Mouse (Mus musculus) embryonic facial prominence, embryonic 12.5 days (tissue): ENCODE measurements around the gene Arl2bp. TPM values are rescaled to one million over a fixed set of nuclear protein-coding genes. Genes with fewer than 3 reads are reported as not detected.

Source experiments
- ATAC-seq: fragments of 200-750 bp; cut with Nextera tagmentation; 2 replicates; pipeline ENCODE4 v1.8.0; 2017; ENCODE audit not compliant: insufficient number of reproducible peaks, insufficient read depth, low FRiP score, low TSS enrichment
- H3K27ac ChIP-seq: fragments of 300-500 bp; sonication (generic); 2 replicates; pipeline ENCODE4 v1.5.1; 2016; ENCODE audit warnings: mild to moderate bottlenecking
- H3K27me3 ChIP-seq: fragments of 300-500 bp; sonication (generic); 2 replicates; pipeline ENCODE4 v1.6.1; 2016; ENCODE audit warnings: mild to moderate bottlenecking, moderate library complexity
- H3K36me3 ChIP-seq: fragments of 300-500 bp; sonication (generic); 2 replicates; pipeline ENCODE4 v1.6.1; 2016; ENCODE audit warnings: mild to moderate bottlenecking
- H3K4me1 ChIP-seq: fragments of 300-500 bp; sonication (generic); 2 replicates; pipeline ENCODE4 v1.6.1; 2016
- H3K4me2 ChIP-seq: fragments of 300-500 bp; sonication (generic); replicated peaks from 2 replicates; pipeline ENCODE4 v1.6.1; 2016; ENCODE audit warnings: mild to moderate bottlenecking, moderate library complexity
- H3K4me3 ChIP-seq: fragments of 300-500 bp; sonication (generic); 2 replicates; pipeline ENCODE4 v1.5.1; 2016; ENCODE audit warnings: mild to moderate bottlenecking
- H3K9ac ChIP-seq: fragments of 300-500 bp; sonication (generic); 2 replicates; pipeline ENCODE4 v1.6.1; 2016; ENCODE audit warnings: mild to moderate bottlenecking, moderate library complexity
- H3K9me3 ChIP-seq: fragments of 300-500 bp; sonication (generic); 2 replicates; pipeline ENCODE4 v1.6.1; 2016; ENCODE audit warnings: mild to moderate bottlenecking, moderate library complexity
- whole genome bisulfite sequencing: fragments of 180-500 bp; shearing (Covaris S2); methylation state at CpG from one replicate; pipeline ENCODE4 v1.1.7; 2016; 5-methylcytosine and 5-hydroxymethylcytosine counted together
- polyA plus RNA-seq: library from polyadenylated mRNA; unstranded; fragments of >200 nt; fragmentation: Nextera tagmentation; extraction: Ambion mirVana; gene quantifications from 2 replicates; pipeline ENCODE4 v1.2.1, GENCODE M21; 2016

The Arl2bp gene
- polyA plus RNA-seq = 162 and 168 TPM in 2 replicates

GRCm38 (mm10) chr8:94666456-94667308 is at the start of gene Arl2bp:
TSS of gene Arl2bp (plus strand) at chr8:94666600.
- H3K27me3 ChIP-seq = no peaks in the 10 kb centered on the region
- peaks cover 17% of the 10 kb centered on the region for H3K4me1 ChIP-seq
- peak within 1 kb of the TSS; percentile 91 for H3K9ac ChIP-seq
- no peaks in the 10 kb centered on the region for H3K9me3 ChIP-seq
- H3K4me3 ChIP-seq = peak within 1 kb of the TSS; percentile 78
- ATAC-seq = peak; percentile 97
- peak within 1 kb of the TSS; percentile 61 for H3K4me2 ChIP-seq
- peak within 1 kb of the TSS; percentile 81 for H3K27ac ChIP-seq
- WGBS = under 1% methylated on average over 74 of the region's 74 CpGs
- H3K36me3 ChIP-seq = peaks cover 27% of the 10 kb centered on the region

GRCm38 (mm10) chr8:94624885-94625284 is 41.5 kb upstream of the Arl2bp start:
- H3K36me3 ChIP-seq = peaks cover 18% of the 10 kb centered on the region
- H3K9ac ChIP-seq = no peak overlapping the region
- ATAC-seq = no peak
- no peaks in the 10 kb centered on the region for H3K4me1 ChIP-seq
- WGBS = 79% methylated on average over 1 of the region's 1 CpGs
- H3K9me3 ChIP-seq = no peaks in the 10 kb centered on the region
- H3K27me3 ChIP-seq = no peaks in the 10 kb centered on the region
- H3K27ac ChIP-seq = no peak overlapping the region
- H3K4me3 ChIP-seq = no peak overlapping the region
- no peak overlapping the region for H3K4me2 ChIP-seq

GRCm38 (mm10) chr8:94633564-94634194 is 32.7 kb upstream of the Arl2bp start:
- peaks cover 72% of the 10 kb centered on the region for H3K36me3 ChIP-seq
- WGBS = 97% methylated on average over 2 of the region's 2 CpGs
- ATAC-seq = no peak

GRCm38 (mm10) chr8:94634211-94634610 is 32.2 kb upstream of the Arl2bp start:
- H3K36me3 ChIP-seq = peaks cover 76% of the 10 kb centered on the region
- no peak overlapping the region for H3K4me3 ChIP-seq
- ATAC-seq = no peak
- no peak overlapping the region for H3K27ac ChIP-seq
- no peaks in the 10 kb centered on the region for H3K27me3 ChIP-seq
- H3K9me3 ChIP-seq = no peaks in the 10 kb centered on the region
- no peaks in the 10 kb centered on the region for H3K4me1 ChIP-seq
- no peak overlapping the region for H3K4me2 ChIP-seq
- no peak overlapping the region for H3K9ac ChIP-seq

More at GRCm38 (mm10) chr8:94633564-94634194, 32.7 kb upstream of the Arl2bp start:
- no peak overlapping the region for H3K4me2 ChIP-seq
- H3K27ac ChIP-seq = no peak overlapping the region
- H3K27me3 ChIP-seq = no peaks in the 10 kb centered on the region
- H3K9me3 ChIP-seq = no peaks in the 10 kb centered on the region
- H3K4me3 ChIP-seq = no peak overlapping the region
- H3K9ac ChIP-seq = no peak overlapping the region
- no peaks in the 10 kb centered on the region for H3K4me1 ChIP-seq

- no peak for ATAC-seq
- Histone ChIP-seq H3K36me3 (peaks cover 70% of the 10 kb centered on the region), H3K27ac (no peak overlapping the region), H3K27me3 (no peaks in the 10 kb centered on the region), H3K9ac (no peak overlapping the region), H3K4me3 (no peak overlapping the region), H3K4me2 (no peak overlapping the region), H3K9me3 (no peaks in the 10 kb centered on the region), H3K4me1 (no peaks in the 10 kb centered on the region)
- WGBS = 93% methylated on average over 2 of the region's 2 CpGs
These were observed 25.2 kb upstream of the Arl2bp start for GRCm38 (mm10) chr8:94641183-94641582.

DNA sequence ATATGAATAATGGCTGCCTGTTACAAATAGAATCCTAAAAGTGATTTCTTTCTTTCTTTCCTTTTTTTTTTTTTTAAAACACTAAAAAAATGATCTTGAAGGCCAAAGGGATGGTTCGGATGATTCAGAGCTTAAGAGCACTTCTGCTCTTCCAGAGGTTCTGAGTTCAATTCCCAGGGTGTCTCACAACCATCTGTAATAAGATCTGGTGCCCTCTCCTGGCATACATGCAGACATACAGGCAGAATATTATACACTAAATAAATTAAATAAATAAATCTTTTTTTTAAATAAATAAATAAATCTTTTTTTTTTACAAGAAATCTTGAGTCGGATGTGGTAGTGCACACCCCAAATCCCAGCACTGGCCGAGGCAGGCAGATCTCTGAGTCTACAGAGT is 24.5 kb upstream of the Arl2bp start:
- peaks cover 70% of the 10 kb centered on the region for H3K36me3 ChIP-seq

DNA sequence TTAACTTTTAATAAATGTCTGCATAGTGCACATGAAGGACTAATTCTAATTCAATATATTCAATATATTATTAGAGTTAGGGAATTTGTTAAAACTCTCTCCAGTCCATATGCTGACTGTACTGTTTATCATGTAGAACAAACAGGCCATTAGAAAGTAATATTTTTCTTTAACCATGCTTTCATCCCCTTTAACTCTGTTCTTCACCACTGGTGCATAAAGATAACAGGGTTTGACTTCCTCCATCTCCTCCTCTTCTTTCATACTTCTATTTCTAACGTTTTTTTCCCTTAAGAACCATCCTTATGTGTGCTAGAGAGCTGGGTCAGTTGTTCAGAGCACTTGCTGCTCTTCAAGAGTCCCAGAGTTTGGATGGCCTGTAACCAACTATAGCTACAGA is 21.2 kb upstream of the Arl2bp start:
- Histone ChIP-seq H3K4me1 (no peaks in the 10 kb centered on the region), H3K27ac (no peak overlapping the region), H3K36me3 (peaks cover 54% of the 10 kb centered on the region), H3K9ac (no peak overlapping the region), H3K4me2 (no peak overlapping the region), H3K27me3 (no peaks in the 10 kb centered on the region), H3K9me3 (no peaks in the 10 kb centered on the region), H3K4me3 (no peak overlapping the region)
- no peak for ATAC-seq
- WGBS = 35% methylated on average over 1 of the region's 1 CpGs

More for the DNA sequence above, 24.5 kb upstream of the Arl2bp start:
- Histone ChIP-seq H3K9me3 (no peaks in the 10 kb centered on the region), H3K4me3 (no peak overlapping the region), H3K27me3 (no peaks in the 10 kb centered on the region), H3K4me2 (no peak overlapping the region), H3K4me1 (no peaks in the 10 kb centered on the region), H3K9ac (no peak overlapping the region), H3K27ac (no peak overlapping the region)
- ATAC-seq = no peak
- 93% methylated on average over 3 of the region's 3 CpGs for WGBS

DNA sequence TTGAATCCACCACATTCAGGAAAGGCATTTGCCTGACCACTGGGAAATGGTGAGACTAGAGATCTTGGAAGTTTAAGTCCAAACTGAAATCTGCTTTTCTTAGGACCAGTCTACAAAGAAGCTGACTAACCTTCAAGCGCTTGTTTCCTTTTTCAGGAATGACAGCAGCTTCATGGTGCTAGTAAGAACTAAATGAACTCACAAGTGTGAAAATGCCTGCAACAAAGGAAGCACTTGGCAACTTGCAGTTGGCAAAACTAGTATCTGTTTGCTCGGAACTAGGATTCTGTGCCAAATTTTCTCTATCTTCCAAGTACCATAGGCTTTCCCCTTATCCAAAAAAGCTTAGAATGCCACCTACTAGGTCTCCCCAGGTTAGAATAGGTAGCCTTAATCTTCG is 20.2 kb upstream of the Arl2bp start:
- Histone ChIP-seq H3K4me2 (no peak overlapping the region), H3K27me3 (no peaks in the 10 kb centered on the region), H3K27ac (no peak overlapping the region), H3K4me3 (no peak overlapping the region), H3K36me3 (peaks cover 44% of the 10 kb centered on the region), H3K4me1 (no peaks in the 10 kb centered on the region), H3K9ac (no peak overlapping the region), H3K9me3 (no peaks in the 10 kb centered on the region)
- ATAC-seq = no peak
- 92% methylated on average over 3 of the region's 3 CpGs for WGBS

- Histone ChIP-seq H3K27me3 (no peaks in the 10 kb centered on the region), H3K4me2 (no peak overlapping the region), H3K36me3 (peaks cover 57% of the 10 kb centered on the region), H3K9ac (no peak overlapping the region), H3K4me3 (no peak overlapping the region), H3K9me3 (no peaks in the 10 kb centered on the region), H3K27ac (no peak overlapping the region), H3K4me1 (no peaks in the 10 kb centered on the region)
- no peak for ATAC-seq
- 39% methylated on average over 3 of the region's 3 CpGs for WGBS
These were observed 16.9 kb upstream of the Arl2bp start for GRCm38 (mm10) chr8:94649496-94649895.

DNA sequence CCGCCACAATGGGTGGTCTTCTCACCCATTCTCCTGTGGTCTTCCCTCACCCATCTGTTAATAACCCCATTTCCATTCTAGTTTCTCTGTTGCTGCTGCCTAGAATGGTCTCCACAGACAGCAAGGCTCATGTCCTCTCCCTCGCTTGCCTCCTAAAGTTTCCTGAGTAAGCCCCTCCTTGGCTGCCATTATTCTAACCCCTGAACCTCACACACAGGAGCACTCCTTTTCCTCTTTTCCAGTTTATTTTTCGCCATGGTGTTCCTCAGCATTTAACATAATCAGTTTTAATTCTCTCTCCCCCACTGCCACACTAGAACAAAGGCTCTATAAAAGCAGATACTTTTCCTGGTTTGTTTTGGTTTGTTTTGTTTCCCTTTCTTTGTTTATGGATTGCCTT is 13.4 kb upstream of the Arl2bp start:
- no peak for ATAC-seq
- Histone ChIP-seq H3K4me2 (no peak overlapping the region), H3K36me3 (peaks cover 53% of the 10 kb centered on the region), H3K27me3 (no peaks in the 10 kb centered on the region), H3K4me1 (no peaks in the 10 kb centered on the region), H3K9ac (no peak overlapping the region), H3K9me3 (no peaks in the 10 kb centered on the region), H3K4me3 (no peak overlapping the region), H3K27ac (no peak overlapping the region)
- 91% methylated on average over 3 of the region's 3 CpGs for WGBS

- H3K4me2 ChIP-seq = no peak overlapping the region
These were observed 11.4 kb upstream of the Arl2bp start for GRCm38 (mm10) chr8:94654994-94655393.

GRCm38 (mm10) chr8:94658031-94658430 is 8.4 kb upstream of the Arl2bp start:
- H3K36me3 ChIP-seq = peaks cover 38% of the 10 kb centered on the region
- ATAC-seq = no peak
- no peaks in the 10 kb centered on the region for H3K9me3 ChIP-seq
- H3K9ac ChIP-seq = no peak overlapping the region
- no peak overlapping the region for H3K4me2 ChIP-seq
- H3K4me3 ChIP-seq = no peak overlapping the region
- WGBS = 79% methylated on average over 2 of the region's 2 CpGs
- H3K27ac ChIP-seq = no peak overlapping the region
- no peaks in the 10 kb centered on the region for H3K27me3 ChIP-seq
- no peaks in the 10 kb centered on the region for H3K4me1 ChIP-seq

More at GRCm38 (mm10) chr8:94654994-94655393, 11.4 kb upstream of the Arl2bp start:
- no peak overlapping the region for H3K4me3 ChIP-seq
- no peaks in the 10 kb centered on the region for H3K9me3 ChIP-seq
- H3K27me3 ChIP-seq = no peaks in the 10 kb centered on the region
- no peaks in the 10 kb centered on the region for H3K4me1 ChIP-seq
- H3K9ac ChIP-seq = no peak overlapping the region
- no peak for ATAC-seq
- no peak overlapping the region for H3K27ac ChIP-seq
- peaks cover 54% of the 10 kb centered on the region for H3K36me3 ChIP-seq
